7 mouse cellular contexts compared by ENCODE assay signal in the genomic region with DNA sequence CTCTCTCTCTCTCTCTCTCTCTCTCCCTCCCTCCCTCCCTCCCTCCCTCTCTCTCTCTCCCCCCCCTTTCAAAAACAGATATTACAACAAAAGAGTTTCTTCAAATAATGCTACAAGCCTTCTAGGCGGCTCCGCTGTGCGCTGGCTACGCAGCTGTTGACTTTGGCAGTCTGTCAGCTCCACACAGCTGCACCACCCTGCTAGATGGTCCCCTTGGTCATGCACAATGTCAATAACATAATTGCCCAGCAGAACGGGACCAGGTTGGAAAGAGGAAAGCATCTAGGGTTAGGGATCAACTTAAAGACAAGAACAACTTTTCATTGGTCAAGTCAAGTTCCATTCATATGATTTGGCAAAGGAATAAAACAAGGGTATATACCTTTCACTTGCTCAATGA.
DNase-seq lines count a peak whose midpoint lies in the region; ATAC-seq lines count a peak whose summit lies in the region.

No protein-coding gene starts in this region.

- ATAC-seq in lung, embryonic 15.5 days (ENCODE audit: borderline replicate concordance, extremely low read depth, low FRiP score, low TSS enrichment) = peak; percentile 87; the same call in 1 of the 2 replicates
- ATAC-seq in forebrain, embryonic 16.5 days = peak; percentile 64
- ATAC-seq in intestine, embryonic 14.5 days (replicated peaks; ENCODE audit: low FRiP score, low TSS enrichment, low read depth) = no peak; the same call in 1 of the 2 replicates
- ATAC-seq in stomach, embryonic 14.5 days (ENCODE audit: insufficient number of reproducible peaks, insufficient read depth, low FRiP score, low read depth) = peak; percentile 87
- ATAC-seq in liver, embryonic 11.5 days (replicated peaks; ENCODE audit: low FRiP score) = no peak

- H3K4me2 ChIP-seq in lung, embryonic 15.5 days = peak overlapping the region; percentile 67
- peak overlapping the region; percentile 74 for H3K4me2 ChIP-seq in forebrain, embryonic 16.5 days (ENCODE audit: low read length)
- H3K4me2 ChIP-seq in intestine, embryonic 14.5 days (ENCODE audit: low read length) = peak overlapping the region; percentile 62
- peak overlapping the region; percentile 81; the same call in 1 of the 2 replicates for H3K4me2 ChIP-seq in stomach, embryonic 14.5 days (replicated peaks; ENCODE audit: low read depth, low read length)
- no peak overlapping the region for H3K4me2 ChIP-seq in liver, embryonic 11.5 days

- peaks cover 10% of the 10 kb centered on the region; the same call in 1 of the 2 replicates for H3K4me1 ChIP-seq in lung, embryonic 15.5 days
- peaks cover 9% of the 10 kb centered on the region; the same call in 1 of the 2 replicates for H3K4me1 ChIP-seq in forebrain, embryonic 16.5 days (replicated peaks; ENCODE audit: control insufficient read depth, insufficient read depth, low read length)
- H3K4me1 ChIP-seq in intestine, embryonic 14.5 days (replicated peaks; ENCODE audit: control insufficient read depth, insufficient read depth, low read length) = peaks cover 7% of the 10 kb centered on the region; the same call in 1 of the 2 replicates
- peaks cover 7% of the 10 kb centered on the region; the same call in 1 of the 2 replicates for H3K4me1 ChIP-seq in stomach, embryonic 14.5 days (ENCODE audit: control insufficient read depth, insufficient read depth, low read length)
- H3K4me1 ChIP-seq in liver, embryonic 11.5 days (replicated peaks; ENCODE audit: control insufficient read depth, insufficient read depth, low read length) = peaks cover 3% of the 10 kb centered on the region; the same call in 1 of the 2 replicates

- H3K9ac ChIP-seq in lung, embryonic 15.5 days = no peak overlapping the region
- peak overlapping the region; percentile 72; the same call in 1 of the 2 replicates for H3K9ac ChIP-seq in forebrain, embryonic 16.5 days (replicated peaks; ENCODE audit: low read depth, low read length)
- H3K9ac ChIP-seq in intestine, embryonic 14.5 days (ENCODE audit: low read length) = no peak overlapping the region
- H3K9ac ChIP-seq in stomach, embryonic 14.5 days (replicated peaks; ENCODE audit: low read depth, low read length) = no peak overlapping the region
- no peak overlapping the region for H3K9ac ChIP-seq in liver, embryonic 11.5 days (ENCODE audit: low read depth, low read length)

- peaks cover 11% of the 10 kb centered on the region; the same call in 1 of the 2 replicates for H3K27me3 ChIP-seq in lung, embryonic 15.5 days
- H3K27me3 ChIP-seq in forebrain, embryonic 16.5 days (replicated peaks; ENCODE audit: control insufficient read depth, insufficient read depth, low read length) = no peaks in the 10 kb centered on the region
- H3K27me3 ChIP-seq in intestine, embryonic 14.5 days (replicated peaks; ENCODE audit: control insufficient read depth, insufficient read depth, low read length) = peaks cover 6% of the 10 kb centered on the region
- no peaks in the 10 kb centered on the region for H3K27me3 ChIP-seq in stomach, embryonic 14.5 days (ENCODE audit: control insufficient read depth, insufficient read depth, low read length)
- H3K27me3 ChIP-seq in liver, embryonic 11.5 days (replicated peaks; ENCODE audit: control insufficient read depth, insufficient read depth, low read length) = peaks cover 15% of the 10 kb centered on the region

- DNase-seq in lung, postnatal 14 days = no peak
- DNase-seq in intestine, embryonic 14.5 days (ENCODE audit: low spot score) = no peak
- DNase-seq in liver, embryonic 11.5 days (ENCODE audit: low spot score) = no peak
- no peak for DNase-seq in adrenal gland, postnatal 10 days

- H3K27ac ChIP-seq in lung, embryonic 15.5 days = no peak overlapping the region
- H3K27ac ChIP-seq in forebrain, embryonic 16.5 days (ENCODE audit: low read length) = no peak overlapping the region
- H3K27ac ChIP-seq in intestine, embryonic 14.5 days (ENCODE audit: low read depth) = no peak overlapping the region
- no peak overlapping the region for H3K27ac ChIP-seq in stomach, embryonic 14.5 days (ENCODE audit: low read length)
- no peak overlapping the region for H3K27ac ChIP-seq in liver, embryonic 11.5 days (ENCODE audit: low read depth, low read length)

- 3% methylated on average over 5 of the region's 5 CpGs for WGBS in lung, embryonic 15.5 days
- 4% methylated on average over 5 of the region's 5 CpGs for WGBS in forebrain, embryonic 16.5 days
- 4% methylated on average over 5 of the region's 5 CpGs for WGBS in intestine, embryonic 14.5 days
- WGBS in stomach, embryonic 14.5 days = 7% methylated on average over 5 of the region's 5 CpGs
- WGBS in liver, embryonic 11.5 days = 14% methylated on average over 5 of the region's 5 CpGs

- H3K4me3 ChIP-seq in lung, embryonic 15.5 days = no peak overlapping the region
- H3K4me3 ChIP-seq in forebrain, embryonic 16.5 days (replicated peaks; ENCODE audit: low read length) = peak overlapping the region; percentile 58
- H3K4me3 ChIP-seq in intestine, embryonic 14.5 days (ENCODE audit: low read depth, low read length) = no peak overlapping the region
- no peak overlapping the region; the same call in 1 of the 2 replicates for H3K4me3 ChIP-seq in stomach, embryonic 14.5 days (ENCODE audit: low read depth, low read length)
- no peak overlapping the region for H3K4me3 ChIP-seq in liver, embryonic 11.5 days (ENCODE audit: low read depth, low read length)

- H3K9me3 ChIP-seq in lung, embryonic 15.5 days = no peaks in the 10 kb centered on the region
- H3K9me3 ChIP-seq in forebrain, embryonic 16.5 days (ENCODE audit: control insufficient read depth, low read length) = no peaks in the 10 kb centered on the region
- no peaks in the 10 kb centered on the region for H3K9me3 ChIP-seq in intestine, embryonic 14.5 days (ENCODE audit: control insufficient read depth, low read length)
- no peaks in the 10 kb centered on the region for H3K9me3 ChIP-seq in stomach, embryonic 14.5 days (ENCODE audit: control insufficient read depth, low read depth, low read length)
- H3K9me3 ChIP-seq in liver, embryonic 11.5 days (ENCODE audit: control insufficient read depth, low read length) = no peaks in the 10 kb centered on the region

- H3K36me3 ChIP-seq in lung, embryonic 15.5 days = no peaks in the 10 kb centered on the region
- H3K36me3 ChIP-seq in forebrain, embryonic 16.5 days (ENCODE audit: control insufficient read depth, insufficient read depth) = no peaks in the 10 kb centered on the region
- no peaks in the 10 kb centered on the region for H3K36me3 ChIP-seq in intestine, embryonic 14.5 days (ENCODE audit: control insufficient read depth, insufficient read depth, low read length)
- no peaks in the 10 kb centered on the region for H3K36me3 ChIP-seq in stomach, embryonic 14.5 days (ENCODE audit: control insufficient read depth, insufficient read depth, low read length)
- no peaks in the 10 kb centered on the region for H3K36me3 ChIP-seq in liver, embryonic 11.5 days (ENCODE audit: control insufficient read depth, insufficient read depth, low read length)

Comparison
In these comparisons a context has a peak if more than half of its experiments do, and no peak if none do; other contexts are left out.
1. ATAC-seq: peak in lung, embryonic 15.5 days (single experiment), forebrain, embryonic 16.5 days (single experiment) and stomach, embryonic 14.5 days (single experiment); none in intestine, embryonic 14.5 days (single experiment) and liver, embryonic 11.5 days (single experiment).